Mouse (Mus musculus) megakaryocyte, embryonic 14.5 days (primary cell): ENCODE data around the gene Col18a1.

Experiments used
- FLI1 ChIP-seq: IDR thresholded peaks from 2 replicates; pipeline ENCODE4 v1.6.1; 2012; ENCODE audit warnings: low read length, inconsistent platforms, mixed read lengths
- GATA1 ChIP-seq: IDR thresholded peaks from 3 replicates; pipeline ENCODE4 v1.6.1; 2012; ENCODE audit warnings: mixed read lengths, low read length, inconsistent platforms, borderline replicate concordance

DNA sequence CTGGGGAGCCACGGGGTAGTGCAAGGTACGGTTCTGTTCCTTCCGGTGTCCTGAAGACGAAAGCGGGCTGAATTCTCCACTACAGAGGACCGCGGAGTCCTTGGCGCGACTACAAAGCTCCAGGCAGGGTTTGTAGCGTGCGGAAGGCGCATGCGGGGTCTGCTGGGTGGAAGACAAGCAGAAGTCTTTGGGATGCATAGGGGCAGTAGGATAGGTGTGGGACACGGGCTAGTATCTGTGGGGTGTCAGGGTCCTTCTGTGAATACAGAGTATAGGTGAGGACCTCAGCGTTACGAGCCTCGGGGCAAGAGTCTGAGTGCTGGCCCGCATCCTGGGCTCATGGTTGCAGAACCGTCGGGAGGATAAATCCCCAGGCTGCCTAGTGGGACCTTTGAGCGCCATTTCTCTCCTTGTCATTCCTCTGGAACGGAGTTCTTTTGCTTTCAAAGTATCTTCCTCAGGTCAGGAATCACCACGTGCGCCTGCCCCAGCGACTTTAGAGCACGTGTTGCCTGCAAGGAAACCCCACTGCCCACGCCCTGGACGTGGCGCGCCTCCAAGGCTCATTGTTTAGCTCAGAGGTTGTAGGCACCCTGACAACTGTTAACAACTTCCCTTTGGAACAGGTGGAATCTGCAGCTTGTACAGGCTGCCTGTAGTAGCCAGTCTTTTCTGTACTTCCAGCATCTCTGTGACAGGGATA lies 132.9 kb downstream of the Col18a1 start:
- TF ChIP-seq GATA1 (no peak), FLI1 (no peak)
